Mouse (Mus musculus): ENCODE results near the gene Gm20388. TPM values are rescaled to one million over a fixed set of nuclear protein-coding genes. Genes with fewer than 3 reads are reported as not detected.

The Gm20388 gene
- total RNA-seq, 2 experiments from 2014 or later: 1.3 to 8.5 TPM

DNA sequence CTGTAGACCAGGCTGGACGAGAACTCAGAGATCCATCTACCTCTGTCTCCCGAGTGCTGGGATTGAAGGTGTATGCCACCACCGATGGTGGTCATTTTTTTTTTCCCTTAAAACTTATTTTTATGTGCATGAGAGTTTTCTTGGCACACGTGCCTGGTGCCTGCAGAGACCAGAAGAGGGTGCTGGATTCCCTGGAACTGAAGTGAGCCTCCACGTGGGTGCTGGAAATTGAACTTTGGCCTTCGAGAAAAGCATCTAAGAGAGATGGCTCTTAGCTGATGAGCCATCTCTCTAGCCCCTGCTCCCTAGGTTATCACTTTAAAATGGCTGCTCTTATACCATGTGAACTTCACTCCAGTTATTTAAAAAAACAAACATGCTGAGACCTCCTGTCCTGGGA, 163.9 kb downstream of the Gm20388 start:
- DNase-seq (ENCODE audit: low spot score in 2 of 2): no peak

DNA sequence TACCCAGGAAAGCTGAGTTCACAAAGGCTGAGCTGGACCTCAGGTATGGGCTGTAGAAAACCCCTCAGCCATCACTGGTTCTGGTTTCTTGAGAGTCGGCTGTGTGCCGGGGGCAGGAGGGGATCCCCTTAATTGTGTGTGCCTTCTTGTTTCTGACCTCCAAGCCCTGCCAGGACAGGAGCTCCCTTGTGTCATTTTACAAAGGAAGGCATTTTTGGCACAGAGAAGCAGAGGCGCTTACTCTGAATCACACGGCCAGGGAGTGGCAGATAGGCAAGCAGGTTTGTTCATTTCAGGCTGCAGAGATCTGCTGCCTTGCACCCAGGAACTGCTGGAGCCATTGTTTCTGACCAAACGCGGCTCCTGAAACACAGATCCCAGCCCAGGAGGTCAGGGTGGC, 164.7 kb downstream of the Gm20388 start:
- no peak for DNase-seq (ENCODE audit: low spot score in 2 of 2)

DNA sequence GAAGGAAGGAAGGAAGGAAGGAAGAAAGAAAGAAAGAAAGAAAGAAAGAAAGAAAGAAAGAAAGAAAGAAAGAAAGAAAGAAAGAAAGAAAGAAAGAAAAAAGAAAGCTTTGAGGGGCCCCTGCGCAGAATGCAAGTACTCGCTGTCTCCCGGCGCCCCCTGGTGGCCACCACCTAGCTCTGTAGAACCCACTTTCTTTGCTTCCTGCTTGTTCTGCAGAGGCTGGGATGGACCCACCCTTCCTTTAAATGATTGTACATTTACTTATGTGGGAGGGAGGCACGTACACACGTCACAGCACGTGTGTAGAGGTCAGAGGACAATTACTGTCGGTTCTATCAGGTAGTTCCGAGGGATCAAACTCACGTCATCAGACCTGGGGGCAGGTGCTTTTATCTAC, 167.4 kb downstream of the Gm20388 start:
- peak; percentile 78 to 84 for DNase-seq (ENCODE audit: low spot score in 2 of 2)

DNA sequence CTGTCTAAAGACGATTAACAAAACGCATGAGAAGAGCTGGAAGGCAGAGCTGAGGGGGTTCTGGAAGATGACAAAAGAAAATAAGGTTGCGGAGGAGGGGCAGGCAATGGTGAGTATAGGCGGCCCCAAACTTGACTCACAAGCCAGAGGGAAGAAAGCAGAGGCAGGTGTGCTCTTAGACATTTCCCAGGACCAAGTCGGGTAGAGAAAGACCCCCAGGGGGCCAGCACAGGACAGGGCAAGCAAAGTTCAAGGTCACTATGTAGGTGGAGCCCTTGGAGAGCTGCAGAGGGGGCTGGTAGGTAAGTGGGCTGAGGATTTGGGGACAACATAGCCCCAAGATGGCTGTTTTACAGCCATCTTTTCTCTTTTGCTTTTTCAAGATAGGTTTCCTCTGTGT, 168.7 kb downstream of the Gm20388 start:
- DNase-seq (ENCODE audit: low spot score in 2 of 2): no peak

DNA sequence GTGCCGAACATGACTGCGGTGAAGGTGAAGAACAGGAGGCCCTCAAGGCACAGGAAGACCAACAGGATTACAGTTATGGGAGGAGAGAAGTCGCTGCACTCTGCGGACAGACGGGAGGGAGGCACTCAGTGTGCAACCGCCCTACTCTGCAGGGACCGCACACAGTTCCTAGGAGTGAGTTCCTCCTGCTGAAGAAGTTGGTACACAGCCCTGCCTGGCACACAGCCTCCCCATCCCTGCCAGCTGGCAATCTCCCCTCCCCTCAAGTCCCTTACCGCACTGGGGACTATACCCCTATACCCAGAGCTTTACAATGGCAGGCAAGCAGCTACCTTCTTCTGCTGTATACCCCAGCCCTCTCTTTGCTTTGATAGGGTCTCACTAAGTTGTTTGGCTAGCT, 172.6 kb downstream of the Gm20388 start:
- DNase-seq (ENCODE audit: low spot score in 2 of 2): no peak

DNA sequence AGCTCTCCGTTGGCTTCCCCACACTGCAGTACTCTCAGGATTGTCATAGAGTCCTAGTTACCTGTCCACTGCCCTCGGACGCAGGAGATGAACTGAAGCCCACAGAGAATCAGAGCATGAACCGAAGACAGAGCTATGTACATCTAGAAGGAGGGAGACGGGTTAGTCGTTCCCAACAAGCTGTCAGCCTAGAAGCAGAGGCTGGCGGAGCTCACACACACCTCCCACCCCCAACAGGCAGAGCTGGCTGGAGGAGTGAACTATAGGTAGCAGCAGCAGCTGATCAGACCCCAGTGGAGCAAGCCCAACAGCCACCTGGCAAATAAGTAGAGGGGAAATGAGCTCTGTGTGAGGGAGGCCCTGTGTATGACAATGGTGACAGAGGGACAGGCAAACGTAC, 174.1 kb downstream of the Gm20388 start:
- no peak for DNase-seq (ENCODE audit: low spot score in 2 of 2)

DNA sequence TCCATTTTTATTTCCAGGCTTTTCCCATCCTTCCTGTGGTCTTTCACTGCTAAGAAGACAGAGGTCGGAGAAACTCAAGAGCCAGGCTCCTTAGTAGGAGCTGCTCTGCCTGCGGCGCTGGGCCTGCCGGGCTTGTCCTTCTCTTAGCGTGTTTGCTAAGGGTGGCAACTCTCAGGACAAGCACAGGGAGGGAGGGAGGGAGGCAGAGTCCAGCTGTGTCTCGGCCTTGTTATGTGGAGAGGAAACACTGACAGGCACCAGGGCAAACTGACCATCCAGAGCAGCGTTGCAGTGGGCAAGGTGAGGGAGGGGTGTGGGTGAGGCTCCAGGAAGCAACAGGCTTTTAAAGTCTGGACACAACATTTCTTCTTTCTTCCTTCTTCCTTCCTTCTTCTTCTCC, 178.9 kb downstream of the Gm20388 start:
- no peak for DNase-seq (ENCODE audit: low spot score in 2 of 2)

DNA sequence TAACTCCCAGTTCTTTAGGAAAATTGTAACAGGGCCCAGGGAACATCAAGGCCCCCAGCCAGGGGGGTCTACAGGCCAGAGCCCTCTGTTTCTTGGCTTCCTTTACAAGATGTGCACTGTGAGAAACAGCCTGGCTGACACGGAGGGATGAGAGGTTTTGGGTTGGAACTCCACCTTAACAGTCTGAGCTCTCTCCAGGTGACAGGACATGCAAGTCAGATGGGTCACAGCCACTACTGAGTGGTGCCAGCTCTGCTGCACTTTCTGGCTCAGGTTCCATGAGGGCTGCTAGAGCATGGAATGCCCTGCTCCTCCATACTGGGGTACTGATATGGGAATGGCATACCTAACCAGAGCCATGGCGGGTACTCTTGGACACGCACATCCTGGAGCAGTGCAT, 180.4 kb downstream of the Gm20388 start:
- no peak for DNase-seq (ENCODE audit: low spot score in 2 of 2)

DNA sequence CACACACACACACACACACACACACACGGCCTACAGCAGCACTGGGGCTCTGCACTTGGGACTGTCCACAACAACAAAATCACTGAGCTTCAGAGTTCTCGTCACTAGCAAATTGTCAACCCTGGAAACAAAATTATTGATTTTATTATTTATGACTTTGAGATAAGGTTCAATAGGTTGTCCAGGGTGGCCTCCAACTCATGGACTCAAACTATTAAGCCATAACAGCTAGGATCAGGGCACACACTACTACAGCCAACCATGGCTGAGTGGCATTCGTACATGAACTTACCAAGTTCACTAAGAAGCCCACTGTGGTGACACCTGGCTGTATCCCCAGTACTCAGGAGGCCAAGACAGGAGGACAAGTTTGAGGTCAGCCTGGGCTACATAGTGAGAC, 182.5 kb downstream of the Gm20388 start:
- no peak for DNase-seq (ENCODE audit: low spot score in 2 of 2)

DNA sequence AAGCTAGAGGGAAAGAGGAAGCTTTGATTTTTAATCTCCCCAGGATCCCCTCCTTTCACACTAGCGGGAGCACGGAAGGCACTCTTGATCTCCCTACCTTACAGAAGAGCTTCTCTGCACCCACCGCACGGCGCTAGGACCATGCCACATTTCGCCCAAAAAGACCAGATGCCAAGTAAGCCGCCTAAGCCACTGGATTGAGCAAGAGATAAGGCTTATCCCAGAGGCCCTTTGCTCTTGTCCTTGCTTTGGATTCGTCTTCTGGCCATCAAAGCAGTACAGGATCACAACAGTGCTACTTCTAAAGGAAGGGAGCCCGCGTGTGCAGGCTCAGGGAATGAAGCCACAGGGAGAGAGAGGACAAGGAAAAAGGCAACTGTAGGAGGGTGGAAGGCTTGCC, 184.2 kb downstream of the Gm20388 start:
- no peak for DNase-seq (ENCODE audit: low spot score in 2 of 2)

DNA sequence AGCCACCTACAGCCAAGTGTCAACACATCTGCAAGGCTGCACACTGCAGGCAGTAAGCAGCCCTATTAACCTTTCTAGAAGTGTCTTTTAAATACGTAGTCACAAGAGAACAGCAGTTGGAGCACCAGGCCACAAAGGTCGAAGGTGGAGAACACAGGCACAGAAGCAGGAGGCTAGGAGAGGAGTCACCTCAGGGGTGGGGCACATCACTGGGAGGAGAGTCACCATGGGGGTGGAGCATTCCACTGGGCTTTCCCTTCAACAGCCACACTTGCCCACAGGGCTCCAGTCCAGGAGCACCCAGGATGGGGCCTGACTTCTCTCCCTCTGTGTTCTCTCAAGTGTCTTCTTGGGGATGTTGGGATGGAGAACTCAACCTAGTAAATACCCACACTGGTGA, 185.8 kb downstream of the Gm20388 start:
- DNase-seq (ENCODE audit: low spot score in 2 of 2): no peak

DNA sequence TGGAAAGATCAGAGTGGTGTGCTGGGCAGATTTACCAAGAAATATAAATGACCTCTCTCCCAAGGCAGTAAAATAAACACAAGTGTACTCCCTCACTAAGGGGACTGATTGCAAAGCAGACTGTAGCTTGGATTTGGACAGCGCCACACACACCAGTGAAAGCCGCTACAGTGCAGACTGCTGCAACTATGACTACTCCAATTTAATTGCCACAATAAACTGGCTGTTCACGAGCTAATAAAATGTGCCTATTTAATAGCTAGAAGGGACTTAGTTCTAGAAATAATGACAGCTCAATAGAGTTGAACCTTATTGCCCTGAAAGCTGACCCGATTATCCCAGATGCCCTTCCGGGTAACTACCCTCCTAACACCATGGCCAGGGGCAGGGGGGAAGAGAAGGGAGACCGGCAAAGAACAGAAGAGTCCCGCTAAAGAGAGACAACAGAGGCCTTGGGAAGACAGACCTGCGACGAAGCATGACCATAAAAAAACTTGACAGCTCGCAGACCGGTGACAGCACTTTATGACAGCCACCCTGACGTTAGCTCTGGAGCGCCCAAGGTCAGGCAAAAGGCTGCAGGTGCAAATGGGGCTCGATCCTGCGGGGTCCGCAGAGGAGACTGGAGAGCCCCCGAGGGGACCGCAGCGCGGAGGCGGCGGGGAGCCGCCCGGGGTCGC, 189.9 kb downstream of the Gm20388 start:
- DNase-seq (ENCODE audit: low spot score in 2 of 2): no peak

DNA sequence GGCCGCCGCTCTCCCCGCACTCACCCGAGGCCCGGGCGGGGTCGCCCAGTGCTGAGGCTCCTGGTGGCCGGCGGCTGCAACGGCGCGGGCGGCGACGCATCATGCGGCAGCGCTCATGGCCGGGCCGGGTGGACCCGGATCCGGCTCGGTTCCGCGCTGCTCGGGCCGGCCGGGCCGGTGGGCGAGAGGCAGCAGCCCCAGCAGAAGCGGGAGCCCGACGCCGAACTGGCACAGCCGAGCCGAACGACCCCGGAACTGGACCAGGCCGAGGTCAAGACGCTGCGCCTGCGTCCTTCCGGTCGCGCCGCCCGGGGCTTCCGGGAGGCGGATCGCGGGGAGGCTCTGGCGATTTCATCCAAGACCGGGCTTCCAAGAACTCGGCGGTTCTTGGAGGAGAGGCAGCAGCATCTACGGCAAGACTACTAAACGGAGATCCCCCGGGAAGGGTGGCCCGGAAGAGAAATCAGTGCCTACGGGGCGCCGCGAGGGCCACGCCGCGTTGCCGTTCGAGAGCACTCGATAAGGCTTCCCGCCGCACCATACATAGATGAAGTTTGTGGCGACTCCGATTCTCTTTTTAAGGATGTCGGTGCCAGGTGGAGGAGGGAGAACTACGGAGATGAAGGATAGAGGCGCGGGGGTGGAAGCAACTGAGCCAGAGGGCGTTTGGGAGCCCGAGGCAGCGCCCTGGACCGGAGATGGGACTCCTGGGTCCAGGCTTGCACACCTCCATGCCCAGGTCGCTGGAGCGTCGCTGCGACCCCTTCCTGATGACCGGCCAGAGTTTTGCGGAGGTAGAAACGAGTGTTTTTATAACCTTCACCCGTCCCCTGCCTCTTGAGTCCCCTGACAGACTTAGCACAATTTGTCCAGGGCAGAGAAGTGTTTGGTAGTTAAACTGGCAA, 190.7 kb downstream of the Gm20388 start, which contains the start of gene Zdhhc7:
Gene Zdhhc7 (minus strand): TSS at position 415 of the 905 bp plus-strand sequence.
- DNase-seq (ENCODE audit: low spot score in 2 of 2): peak; percentile 82 to 85

DNA sequence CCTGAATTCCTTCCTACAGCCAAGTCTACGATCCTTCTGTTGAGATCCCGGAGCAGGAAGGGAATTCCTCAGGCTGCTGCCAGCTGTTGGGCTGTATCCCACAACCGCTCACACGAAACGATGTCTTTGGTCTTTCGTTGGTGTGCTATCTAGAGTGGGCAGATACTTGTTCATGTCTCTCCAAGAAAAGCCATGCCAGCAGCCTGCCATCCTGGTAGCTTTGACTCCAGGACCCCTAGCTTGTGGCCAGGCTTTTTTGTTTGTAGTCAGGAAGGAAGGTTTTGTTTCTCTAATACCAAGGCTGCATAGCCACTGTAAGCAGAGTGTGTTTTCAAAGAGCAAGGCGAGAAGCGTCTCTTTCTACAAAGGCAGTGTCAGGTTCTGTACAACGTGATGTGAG, 193.3 kb downstream of the Gm20388 start:
- no peak for DNase-seq (ENCODE audit: low spot score in 2 of 2)

DNA sequence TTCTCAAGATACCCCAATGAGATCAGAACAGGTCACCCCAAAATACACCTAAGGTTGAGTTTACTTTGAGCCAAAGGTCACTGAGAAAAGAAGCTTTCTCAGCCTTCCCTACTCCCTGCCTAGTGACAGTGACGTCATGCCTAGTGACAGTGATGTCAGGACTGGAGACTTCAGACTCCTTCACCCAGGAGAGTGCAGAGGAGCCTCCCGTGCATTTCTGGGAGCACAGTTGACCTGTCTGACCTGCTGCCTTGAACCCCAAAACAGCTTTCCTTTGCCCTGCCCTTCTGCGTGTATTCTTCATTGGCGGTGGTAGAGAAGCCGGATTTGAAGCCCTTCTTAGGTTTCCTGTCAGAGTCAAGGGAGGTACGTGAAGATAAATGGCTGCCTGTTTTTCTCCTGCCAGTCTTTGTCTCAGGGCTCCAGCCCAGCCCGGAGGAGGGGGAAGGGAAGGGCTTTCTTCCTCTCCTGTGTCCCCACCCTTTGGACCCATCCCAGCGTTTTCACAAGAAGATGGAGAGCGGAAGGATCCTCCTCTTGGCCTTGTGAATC, 194.2 kb downstream of the Gm20388 start:
- peak; percentile 57 to 77 for DNase-seq (ENCODE audit: low spot score in 2 of 2)

DNA sequence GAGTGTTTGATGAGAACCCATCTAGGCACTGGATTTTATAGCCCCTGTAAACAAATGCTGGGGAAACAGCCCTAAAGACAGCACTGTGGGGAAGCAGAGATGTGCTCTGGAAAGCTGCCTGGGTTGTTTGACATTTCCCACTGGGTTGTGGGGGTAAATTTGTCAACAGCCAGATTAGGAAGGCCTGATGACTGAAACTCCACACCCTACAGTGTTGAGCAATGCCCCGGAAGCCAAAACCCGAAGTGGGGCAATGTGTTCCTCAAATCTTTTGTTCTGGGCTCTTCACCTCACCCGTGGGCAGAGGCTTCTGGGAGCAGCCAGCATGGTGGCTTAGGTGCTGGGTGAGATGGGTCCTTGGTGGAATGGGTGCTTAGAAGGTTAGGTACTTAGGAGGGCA, 198.5 kb downstream of the Gm20388 start:
- DNase-seq (ENCODE audit: low spot score in 2 of 2): no peak

DNA sequence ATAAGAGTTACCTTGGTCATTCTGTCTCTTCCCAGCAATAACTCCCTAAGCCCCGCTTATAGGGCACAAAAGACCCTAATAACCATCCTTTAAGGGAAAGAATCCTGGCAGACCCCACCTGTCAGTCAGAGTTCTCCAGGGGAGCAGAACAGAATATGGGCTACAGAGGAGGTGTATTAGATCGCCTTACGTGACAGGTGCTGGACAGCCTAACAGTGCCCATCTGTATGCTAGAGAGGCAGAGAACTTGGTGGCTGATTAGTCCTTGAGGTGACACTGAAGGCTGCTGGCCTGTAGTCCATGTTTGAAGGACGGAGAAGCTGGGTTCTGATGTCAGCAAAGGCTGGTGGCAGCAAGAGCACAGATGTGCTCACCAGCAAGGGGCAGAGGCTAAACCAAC, 200.3 kb downstream of the Gm20388 start:
- DNase-seq (ENCODE audit: low spot score in 2 of 2): no peak

DNA sequence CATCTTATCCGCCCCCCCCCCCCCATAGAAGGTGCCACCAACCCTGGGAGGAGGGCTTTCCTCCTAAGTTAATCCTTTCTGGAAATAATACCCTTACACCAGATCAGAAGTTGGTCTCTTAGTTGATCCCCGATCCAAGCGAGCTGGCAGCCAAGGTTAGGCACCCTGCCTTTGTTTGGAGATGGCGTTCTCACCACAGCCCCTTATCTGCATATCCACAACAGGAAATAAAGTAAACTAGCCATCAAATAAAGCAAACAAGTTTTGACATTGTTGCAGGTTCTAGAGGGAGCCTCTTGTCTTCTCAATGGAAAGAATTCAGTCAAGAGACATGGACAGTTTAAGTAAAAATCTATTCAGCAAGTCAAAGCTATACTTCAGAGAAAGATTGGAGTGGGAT, 200.7 kb downstream of the Gm20388 start:
- no peak for DNase-seq (ENCODE audit: low spot score in 2 of 2)

DNA sequence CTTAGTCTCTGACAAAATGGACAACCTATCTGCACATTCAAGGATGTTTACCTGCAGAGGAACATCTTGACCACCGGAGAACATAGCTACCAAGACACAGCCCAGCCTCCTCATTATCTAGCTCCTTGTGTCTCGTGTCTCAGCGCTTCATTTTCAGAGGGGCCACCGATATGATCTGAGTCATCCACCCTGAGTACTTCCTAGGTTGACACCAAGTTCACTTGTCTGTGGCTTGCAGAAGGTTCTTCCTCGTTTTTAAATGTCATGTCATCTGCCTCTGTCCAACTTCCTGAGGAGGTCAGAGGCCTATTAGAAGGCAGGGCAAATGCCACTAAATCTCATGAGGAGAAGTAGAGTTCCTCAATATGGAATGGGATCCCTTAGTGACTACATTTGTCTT, 201.9 kb downstream of the Gm20388 start:
- no peak for DNase-seq (ENCODE audit: low spot score in 2 of 2)

DNA sequence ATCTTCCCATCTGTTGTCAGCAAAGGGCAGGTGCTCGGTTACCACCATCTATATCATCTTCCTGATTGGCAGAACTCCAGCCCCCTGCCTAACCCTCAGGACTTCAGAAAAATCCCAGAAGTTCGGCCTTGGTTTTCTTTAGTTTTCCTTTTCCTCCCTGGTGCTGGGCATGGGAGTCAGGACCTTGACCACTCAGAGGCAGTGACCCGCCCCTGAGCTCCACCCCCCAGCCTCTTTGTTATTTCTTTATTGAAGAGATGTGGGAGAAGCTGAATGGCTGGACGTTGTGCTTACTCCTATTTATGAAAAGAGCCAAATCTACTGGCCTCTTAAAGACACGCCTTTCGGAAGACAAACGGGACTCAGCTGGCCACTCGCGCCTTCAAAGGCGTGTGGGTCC, 202.7 kb downstream of the Gm20388 start:
- no peak for DNase-seq (ENCODE audit: low spot score in 2 of 2)

DNA sequence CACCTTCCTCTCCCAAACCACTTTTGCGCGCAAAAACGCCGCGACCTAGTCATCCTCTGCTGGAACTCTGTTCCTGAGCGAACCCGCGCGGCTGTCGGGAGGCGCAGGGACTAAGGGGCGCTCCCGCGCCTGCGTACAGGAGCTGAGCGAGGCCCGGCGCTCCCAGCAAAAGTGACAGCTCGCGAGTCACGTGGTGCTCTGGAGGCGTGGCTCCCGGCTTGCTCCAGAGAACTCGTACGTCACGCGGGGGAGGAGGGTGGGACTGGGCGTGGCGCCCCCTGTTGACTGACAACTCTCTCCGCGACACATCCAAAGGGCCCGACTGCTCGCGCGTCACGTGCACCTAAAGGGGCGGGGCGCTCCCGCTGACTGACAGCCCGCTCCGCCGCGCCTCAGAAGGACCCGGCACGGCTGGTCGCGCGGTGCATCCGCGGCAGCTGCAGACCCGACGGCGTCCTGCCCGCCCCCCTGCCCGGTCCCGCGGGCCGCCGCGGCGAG, 203.2 kb downstream of the Gm20388 start, which contains the start of gene 6430548M08Rik:
Gene 6430548M08Rik (plus strand): TSS at position 395 of the 498 bp plus-strand sequence.
- peak; percentile 99 for DNase-seq (ENCODE audit: low spot score in 2 of 2)

DNA sequence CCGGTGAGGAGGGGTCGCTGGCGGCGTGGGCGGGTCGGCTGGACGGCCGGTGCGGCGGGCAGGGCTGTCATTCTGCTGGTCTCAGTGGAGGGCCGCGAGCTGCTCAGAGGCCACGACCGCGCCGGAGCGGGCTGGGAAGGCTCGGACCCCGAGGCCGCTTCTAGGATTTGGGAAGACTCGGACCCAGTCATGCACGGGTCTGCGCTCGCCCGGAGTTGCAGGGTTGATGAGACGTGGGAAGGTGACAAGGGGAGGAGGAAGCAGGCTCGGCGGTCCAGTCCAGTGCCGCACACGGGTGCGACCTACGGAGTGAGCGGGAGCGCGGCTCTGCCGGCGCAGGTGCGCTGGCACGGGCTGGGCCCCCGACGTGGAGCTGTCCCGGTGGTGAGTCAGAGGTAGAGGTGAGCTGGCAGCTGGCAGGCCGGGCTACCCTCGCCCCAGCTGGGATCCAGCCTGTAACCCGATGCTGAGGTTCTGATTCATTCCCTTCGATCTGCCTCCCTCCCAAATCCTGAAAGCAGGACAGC, 203.7 kb downstream of the Gm20388 start:
- peak in 1 of 2 experiments; percentile 53 for DNase-seq (ENCODE audit: low spot score in 2 of 2)

Data from adrenal gland, adult 18-20 months (tissue).